Mouse (Mus musculus): Measurements from ENCODE around the gene Clcn5.

Gene Clcn5

GRCm38 (mm10) chrX:7190816-7191215 lies 128.3 kb downstream of the Clcn5 start:
- DNase-seq = no peak

- DNase-seq = peak; percentile 68
These were observed 130.8 kb downstream of the Clcn5 start for GRCm38 (mm10) chrX:7188311-7188807.

GRCm38 (mm10) chrX:7187455-7188310 lies 131.5 kb downstream of the Clcn5 start:
- peak; percentile 23 for DNase-seq

- no peak for DNase-seq
These were observed 149.0 kb downstream of the Clcn5 start for GRCm38 (mm10) chrX:7170156-7170555.

GRCm38 (mm10) chrX:7168799-7169198 lies 150.4 kb downstream of the Clcn5 start:
- DNase-seq = no peak

GRCm38 (mm10) chrX:7157976-7158375 lies 161.2 kb downstream of the Clcn5 start:
- peak; percentile 10 for DNase-seq

GRCm38 (mm10) chrX:7156026-7156732 lies 163.0 kb downstream of the Clcn5 start:
- DNase-seq = no peak

GRCm38 (mm10) chrX:7150129-7150528 lies 169.0 kb downstream of the Clcn5 start:
- no peak for DNase-seq

GRCm38 (mm10) chrX:7146156-7146555 lies 173.0 kb downstream of the Clcn5 start:
- no peak for DNase-seq

- DNase-seq = no peak
These were observed 197.4 kb downstream of the Clcn5 start for GRCm38 (mm10) chrX:7121618-7122280.

- DNase-seq = no peak
These were observed 204.3 kb downstream of the Clcn5 start for GRCm38 (mm10) chrX:7114885-7115284.

Data from kidney, adult 18-20 months (tissue).